Mouse (Mus musculus) thymus, postnatal 4 days (tissue): Measurements from ENCODE around the gene Lama2.

ENCODE experiments used
- DNase-seq: peaks from one replicate; pipeline ENCODE4 v3.0.0; 2021

Gene Lama2

DNA sequence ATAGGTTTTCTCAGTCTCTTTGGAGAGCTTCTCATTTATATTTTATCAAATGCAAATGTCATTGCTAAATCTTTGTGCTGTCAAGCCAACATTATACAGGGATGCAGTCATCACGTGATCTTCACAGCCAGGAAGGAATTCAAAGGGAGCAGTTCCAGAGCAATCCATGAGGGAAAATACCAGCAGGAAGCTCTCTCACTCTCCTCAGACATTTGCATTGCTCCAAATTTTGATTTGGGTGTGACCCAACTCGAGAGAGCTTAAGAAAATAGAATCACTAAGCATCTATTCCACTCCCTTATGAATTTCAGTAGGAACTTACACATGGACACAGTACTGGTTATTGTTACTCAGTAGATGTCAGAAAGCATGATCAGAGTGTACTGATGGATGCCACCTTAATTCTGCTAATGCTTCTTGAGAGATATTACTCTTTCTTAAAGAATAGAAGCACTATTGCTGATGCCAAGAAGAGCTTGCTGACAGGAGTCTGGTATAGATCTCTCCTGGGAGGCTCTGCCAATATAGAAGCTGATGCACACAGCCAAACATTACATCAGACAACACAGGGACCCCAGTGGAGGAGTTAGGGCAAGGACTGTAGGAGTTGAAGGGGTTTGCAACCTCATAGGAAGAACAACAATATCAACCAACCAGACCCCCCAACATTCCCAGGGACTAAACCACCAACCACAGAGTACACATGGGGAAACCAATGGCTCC is 236.5 kb downstream of the Lama2 start:
- no peak for DNase-seq

DNA sequence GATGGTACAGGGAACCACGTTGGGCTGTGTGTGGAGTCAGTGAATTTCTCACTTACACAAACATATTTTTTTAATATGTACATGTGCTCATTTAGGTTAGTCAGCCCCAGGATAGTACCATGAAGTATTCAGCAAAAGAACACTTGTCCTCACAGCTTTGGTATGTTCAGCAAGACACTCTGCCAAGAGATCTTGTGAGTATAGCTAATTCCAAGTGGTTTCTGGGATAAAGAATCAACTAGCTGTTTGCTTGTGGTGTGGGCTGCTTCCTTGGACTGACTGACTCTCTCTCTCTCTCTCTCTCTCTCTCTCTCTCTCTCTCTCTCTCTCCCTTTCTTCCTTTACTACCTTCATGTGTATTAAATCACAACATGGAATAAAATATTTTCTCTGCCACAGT is 241.3 kb downstream of the Lama2 start:
- no peak for DNase-seq

DNA sequence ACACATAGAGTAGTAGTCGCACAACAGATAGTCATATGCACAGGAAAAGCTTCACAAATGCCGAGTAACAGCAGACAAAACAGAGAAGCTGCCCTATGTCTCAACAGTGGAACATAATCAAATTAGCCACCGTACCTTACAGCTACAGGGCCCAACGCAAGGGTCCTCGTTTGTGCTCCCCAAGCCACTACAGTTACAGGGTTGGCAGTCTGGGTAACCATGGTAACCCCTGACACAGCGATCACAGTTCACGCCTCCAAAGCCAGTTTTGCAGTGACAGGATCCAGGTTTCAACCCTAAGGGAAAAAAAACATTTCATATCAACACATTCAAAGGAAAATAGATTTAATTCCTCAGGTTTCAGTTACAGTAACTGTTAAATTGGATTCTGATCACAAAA is 275.3 kb downstream of the Lama2 start:
- DNase-seq, result no peak

DNA sequence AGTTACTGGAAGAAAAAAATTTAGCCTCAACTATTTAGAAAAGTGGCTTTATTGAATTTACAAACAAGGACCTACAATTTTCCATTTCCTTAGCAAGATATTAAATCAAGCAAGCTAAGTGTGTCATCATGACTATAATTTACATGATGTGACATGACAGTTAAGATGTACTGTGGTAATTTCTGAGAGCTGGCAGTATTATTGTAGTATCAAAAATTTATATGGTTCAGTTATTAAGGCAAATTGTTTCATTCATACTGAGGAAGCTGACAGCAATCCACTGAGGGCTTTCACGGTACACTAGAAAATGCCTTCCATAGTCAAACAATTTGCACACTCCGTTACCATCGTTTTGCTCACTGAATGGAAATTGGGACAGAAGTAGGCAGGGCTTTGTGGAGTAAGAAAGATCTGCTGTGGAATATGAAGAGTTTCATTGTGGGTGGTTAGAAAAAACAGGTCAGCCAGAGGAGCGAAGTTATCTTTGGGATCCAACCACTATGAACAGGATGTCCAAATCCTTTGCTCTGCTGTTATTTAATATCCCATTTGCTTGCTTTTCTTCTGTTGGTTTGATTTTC is 297.1 kb downstream of the Lama2 start:
- DNase-seq, result no peak

DNA sequence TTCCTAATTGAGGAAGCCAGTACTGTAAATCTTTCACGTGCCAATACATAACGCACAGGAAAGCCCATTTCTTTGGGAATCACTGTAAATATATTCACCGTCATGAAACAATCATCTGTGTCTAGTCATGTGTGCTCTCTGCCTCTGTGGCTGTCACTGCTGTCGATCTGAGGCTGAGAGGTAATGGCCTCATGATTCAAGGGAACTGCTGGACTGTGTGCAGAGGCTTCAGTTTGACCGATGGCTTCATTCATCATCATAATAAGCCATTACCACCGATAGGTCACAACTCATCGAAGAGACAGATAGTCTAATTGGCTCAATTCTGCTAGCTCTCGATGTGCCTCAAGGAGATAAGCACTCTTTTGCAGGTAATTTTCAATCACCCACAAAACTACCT is 312.1 kb downstream of the Lama2 start:
- DNase-seq, result no peak

DNA sequence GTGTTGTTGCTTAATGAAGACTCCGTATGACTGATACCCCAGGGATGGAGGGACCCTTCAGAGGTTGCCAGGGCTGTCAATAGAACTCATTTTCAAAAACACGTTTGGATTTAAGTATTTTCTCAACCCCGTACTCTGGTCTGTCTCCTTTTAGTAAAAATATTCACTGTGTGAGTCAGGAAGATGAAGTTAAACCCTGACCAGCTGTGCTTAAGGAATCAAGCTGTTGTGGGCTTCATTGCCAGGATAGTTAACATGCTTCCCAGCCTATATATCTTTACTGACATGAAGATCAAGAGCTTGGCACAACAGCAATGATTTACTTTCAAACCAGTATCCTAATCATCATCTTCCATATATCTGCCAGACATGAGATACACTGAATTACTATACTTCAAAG is 314.3 kb downstream of the Lama2 start:
- no peak for DNase-seq

DNA sequence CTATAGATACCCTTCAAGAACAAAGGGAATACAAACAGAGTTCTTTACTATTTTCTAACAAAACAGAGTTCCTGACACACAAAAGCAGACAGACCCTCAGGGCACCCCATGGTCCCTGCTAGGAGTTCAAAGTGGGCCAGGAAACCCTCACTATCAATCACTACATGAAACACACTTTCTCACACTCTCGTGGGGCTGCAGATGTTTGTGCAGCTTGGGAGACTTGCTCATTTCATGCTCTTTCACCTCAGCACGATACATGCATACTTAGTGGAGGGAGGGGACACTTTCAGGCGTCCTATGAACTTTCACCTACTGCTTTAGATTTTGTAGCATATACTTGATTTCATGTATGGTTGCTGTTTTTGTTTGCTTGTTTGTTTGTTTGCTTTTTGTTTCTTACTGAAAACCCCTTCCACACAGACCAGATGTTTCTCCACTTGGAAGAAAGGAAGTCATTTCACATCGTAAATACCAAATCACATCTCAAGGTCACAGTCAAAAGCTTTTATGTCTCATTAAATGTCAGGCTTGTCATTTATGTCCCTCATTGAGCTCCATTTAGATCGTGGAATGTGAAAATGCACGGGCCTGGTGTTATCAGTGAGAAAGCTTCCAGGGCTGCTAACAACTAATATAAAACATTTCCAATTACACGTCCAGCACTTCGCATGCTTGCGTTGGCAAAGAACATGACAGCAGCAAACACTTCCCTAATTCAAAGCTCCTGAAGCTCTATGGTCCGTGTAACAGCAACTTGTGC is 334.3 kb downstream of the Lama2 start:
- no peak for DNase-seq

DNA sequence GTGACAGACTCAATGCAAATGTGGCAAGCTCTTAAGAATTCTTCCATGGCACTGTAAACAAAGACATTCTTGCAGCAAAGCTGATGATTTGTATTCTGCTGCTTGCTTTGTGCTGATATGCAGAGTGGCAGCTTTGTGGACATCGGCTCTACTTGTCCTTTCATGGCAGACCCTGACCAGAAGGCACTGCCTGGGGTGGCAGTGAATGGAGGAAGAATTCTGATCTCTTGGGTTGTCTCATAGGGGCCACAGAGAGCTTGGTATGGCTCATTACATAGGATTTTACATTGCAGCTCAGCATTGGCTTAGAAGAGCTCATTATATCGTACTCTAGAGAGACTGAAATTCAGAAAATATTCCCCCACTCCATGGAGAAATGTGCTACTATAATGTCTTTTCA is 352.1 kb downstream of the Lama2 start:
- no peak for DNase-seq

DNA sequence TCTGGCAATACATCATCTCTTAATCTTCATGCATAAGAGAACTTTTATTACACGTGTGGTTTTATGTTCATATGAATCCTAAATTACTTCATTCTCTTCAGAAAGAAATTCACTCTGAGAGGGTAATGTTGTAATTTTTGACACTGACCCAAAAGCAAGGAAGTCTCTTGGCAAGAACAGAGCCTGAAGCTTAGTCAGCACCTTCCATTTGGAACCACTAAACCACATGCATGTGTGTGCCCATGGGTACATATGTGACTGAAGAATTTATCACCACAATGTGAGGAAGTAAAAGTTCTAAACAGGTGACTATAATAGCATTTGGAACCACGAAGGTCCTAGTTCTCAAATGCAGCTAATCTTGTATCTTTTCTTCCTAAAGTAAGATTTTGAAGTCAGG is 353.7 kb downstream of the Lama2 start:
- DNase-seq, result no peak

DNA sequence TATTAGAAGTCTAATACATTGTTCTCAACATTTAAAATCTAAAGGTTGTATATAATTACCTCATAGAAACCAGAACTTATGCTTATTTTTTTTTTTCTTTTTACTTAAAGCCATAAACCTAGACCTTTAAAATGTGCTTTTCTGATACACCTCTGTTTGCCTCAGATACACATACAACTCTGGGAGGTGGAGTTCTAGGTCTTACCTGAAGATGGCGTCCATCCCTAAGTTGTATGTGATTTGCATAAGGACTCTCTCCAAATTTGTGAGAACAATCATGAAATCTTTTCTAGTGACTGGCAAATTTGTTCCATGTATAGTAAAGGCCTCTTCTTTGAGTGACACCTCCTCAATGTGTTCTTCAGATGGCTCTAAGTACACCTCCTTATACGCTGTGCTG is 354.8 kb downstream of the Lama2 start:
- no peak for DNase-seq

DNA sequence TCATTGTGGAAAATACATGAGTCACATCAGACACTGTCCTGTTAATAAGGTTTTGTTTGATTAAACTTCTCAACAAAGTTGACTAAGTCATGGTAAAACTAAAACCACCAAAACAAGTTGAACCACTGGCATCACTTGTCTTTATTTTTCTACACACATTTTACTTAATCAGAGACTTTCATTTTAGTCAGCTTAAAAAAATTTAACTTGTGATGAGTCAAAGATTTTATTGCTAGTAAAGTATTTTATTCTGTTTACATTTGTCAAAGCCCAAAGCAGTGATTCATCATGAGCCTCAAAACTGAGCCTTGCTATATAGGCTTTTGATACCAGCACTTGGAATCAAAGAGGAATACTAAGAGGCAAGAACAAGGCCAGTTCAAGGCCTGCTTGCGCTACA is 369.8 kb downstream of the Lama2 start:
- no peak for DNase-seq

DNA sequence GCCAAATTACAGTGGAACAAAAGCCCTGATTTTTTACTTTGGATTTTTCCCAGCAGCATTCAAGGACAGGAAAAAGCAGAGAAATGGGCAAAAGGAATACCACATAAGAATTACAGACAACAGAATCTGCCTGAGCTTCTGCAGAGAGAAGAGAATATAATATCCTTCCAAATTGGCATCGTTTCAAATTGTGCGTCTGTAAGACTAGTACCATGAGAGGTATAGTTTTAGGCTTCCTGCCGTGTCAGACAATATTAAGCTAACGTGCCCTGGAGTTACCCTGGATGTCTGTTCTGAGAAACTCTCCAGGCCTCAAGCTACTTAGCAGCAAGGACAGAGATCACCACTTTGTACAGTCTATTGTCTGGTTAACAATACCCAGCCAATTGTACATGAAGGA is 384.8 kb downstream of the Lama2 start:
- DNase-seq, result no peak

DNA sequence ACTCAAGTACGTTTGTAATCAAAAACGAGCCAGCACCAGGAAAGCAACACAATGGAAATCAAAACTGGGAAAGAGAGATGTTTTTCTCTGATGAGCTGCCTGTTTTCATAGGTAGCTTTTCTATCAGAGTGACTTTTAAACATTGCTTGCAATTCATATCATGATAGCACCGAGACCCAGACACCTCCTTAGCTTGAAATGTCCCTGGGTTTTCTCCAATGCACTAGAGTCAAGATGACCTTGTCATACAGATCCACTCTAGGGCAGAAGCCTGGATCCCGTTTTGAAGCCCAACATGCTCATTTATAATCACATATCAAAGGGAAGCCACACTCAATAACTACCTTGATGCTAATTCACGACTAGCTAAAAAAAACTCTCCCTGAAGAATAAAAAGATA is 386.0 kb downstream of the Lama2 start:
- DNase-seq, result no peak

DNA sequence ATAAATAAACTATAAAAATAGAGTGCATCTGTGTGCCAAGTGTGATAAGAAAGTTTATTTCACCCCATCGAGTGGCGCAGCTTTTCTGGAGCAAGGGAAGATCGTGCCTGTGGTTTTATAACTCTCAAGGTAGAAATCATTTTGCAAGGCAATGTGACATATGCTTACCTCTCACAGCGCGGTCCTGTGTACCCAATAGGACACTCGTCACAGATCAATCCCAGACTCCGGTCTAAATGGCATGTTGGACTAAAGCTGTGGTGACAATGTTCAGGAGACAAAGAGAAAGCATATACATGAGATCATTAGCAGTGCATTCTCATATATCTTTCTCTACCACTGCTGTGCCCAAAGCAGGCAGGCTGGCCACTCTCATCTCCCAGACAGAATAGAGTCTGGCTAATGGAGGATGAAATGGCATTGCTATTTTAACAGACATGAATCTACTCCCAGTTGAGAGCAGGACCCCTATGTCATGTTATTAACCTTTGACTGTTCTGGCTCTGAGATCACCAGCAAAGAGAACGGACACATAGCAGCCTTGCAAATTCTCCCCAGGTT is 395.7 kb downstream of the Lama2 start:
- DNase-seq, result no peak

DNA sequence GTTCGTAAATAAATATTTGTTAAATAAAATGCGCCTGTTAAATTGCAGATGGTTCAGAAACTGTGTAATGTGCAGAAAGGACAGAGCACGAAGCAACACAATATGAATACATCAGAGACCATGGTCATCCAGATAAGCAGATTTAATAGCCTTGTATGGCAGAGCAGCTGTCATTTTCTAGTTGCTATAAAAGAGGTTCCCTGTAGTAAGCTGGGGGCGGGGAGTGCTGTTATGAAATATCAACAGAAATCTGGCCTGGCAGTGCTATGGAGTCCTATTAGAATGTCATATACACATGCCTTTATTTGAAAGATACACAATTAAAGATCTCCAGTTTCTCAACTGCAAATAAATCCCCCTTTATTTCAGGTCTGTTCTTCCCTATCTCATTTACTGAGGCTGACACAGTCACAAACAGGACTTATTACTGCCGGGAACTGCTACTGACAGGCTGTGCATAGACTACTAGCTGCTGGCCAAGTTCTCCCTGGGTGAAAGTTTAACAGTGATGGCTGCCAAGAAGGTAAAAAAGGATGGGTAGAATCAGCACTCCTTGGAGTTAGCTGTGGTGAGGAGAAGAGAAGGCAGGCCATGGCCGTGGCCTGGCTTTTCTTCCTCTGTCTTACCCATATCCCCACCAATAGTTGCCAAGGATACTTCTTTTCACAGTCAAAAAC is 396.8 kb downstream of the Lama2 start:
- no peak for DNase-seq

DNA sequence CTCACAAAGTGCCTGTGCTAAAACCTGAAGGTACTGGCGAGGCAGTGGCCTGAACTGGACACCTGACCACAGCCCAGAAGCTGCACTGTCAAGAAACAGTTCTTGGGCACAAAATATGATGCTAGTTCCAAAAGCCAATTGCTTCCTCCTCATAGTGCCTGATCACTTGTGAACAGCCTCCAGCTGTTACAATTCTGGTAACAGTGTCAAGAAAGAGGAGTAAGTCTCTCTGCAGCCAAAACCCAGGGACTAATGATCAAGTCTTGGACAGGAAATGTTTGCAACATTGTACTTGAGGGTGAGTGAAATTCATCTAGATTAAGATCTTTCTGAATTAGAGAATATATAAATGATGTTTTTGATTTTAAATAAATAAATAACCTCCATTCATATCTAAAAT is 399.9 kb downstream of the Lama2 start:
- DNase-seq, result no peak

DNA sequence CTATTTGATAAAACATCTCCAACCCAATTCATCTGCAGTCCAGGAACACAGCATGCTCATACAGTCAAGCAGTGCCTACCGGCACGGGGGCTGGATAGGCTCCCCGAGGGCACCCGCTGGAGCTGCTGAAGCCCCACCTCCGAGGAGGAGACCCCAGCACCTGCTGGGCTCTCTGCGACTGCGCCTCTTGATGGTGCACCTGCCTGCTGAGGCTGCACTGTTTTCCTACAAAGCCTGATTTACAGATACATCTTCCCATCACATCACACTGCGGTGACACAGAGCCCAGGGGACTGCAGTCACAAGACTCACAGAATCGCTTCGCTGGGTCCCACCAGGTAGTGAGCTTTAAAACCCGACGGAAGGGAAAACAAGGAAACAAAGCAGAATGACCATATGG is 412.2 kb downstream of the Lama2 start:
- DNase-seq, result no peak

DNA sequence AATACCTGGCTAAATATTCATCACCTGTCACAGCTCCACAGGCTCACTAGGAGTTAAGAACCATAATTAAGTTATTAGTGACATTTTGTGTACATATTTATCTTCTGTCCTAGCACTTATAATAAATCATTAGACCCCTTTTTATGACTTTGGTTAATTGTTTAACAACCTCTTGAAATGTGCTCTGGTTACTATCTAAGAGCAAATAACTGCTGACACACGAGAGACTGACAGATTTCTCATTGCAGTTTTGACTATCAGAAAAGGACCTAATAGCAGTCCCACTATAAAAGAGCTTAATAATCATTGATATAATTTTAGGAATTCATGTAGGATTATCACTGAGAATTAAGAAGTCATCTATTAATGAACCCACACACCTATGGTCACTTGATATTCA is 421.1 kb downstream of the Lama2 start:
- no peak for DNase-seq

DNA sequence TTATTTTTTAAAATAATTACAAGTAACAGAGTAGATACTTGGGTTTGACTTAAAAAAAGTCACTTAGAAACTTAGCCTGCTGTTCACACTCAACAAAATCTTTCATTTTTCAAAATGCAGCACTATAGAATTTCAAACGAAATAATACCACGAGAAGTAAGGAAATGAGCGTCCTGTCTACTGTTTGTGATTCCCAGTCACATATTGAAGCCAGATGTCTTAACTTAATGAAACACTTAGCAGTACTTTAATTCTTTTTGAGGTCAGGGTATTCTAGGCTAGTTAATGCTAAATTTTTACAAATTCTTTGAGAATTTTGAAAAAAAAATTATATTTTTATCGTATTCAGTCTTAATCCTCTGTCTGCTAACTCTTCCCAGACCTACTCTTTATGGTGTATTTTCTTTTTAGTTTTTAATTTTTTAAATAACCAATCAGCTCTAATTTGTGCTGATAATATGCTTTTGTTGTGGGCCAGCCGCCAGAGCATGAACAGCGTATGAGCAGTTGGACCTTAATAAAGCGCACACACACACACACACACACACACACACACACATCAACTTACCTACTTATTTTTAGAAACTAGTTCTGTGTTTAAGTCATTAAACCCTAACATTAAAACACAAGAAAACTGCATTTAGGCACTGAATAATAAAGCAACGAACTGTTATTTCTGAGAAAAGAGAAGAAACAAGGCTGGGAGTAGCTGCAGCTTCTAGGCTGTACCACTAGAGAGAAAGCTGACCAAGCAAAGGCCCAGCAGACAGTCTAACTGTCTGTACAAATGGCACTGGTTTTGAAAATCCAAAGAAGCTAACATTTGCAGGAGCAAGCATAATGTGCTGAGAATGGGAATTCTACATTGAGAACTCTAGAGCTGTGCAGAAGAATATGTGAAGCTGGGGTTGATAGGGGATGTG is 425.3 kb downstream of the Lama2 start:
- no peak for DNase-seq

DNA sequence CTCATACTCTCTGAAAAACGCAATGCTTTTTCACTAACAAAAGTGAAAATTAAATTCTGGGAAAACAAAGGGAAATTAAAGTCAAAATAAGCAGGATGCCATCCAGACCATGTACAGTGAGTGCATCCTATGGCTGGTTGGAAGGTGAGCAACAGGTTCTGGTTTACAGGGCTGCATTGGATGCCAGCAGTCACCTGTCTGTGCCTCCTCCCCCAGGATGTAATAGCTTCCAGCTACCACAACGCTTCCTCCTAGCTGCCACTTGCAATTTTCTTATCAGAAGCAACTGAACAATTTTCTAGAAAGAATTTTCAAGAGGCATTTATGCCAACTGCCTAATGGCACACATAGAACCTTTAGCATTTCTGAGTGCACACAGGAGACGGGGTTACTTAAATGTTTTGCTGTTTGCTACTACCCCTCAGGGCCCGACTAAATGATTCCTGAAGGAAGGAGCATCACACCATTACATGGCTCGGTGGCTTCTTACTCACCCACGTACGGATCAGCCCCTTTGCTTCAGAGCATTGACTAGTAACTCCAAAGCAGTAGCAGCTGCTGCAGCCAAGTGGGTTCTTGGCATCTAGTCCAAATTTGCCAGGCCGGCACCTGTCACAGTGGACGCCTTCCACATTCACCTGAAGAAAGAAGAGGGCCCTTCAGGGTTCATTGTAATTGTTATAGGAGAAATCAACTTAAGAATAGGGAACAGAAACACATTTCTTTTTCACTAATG is 430.8 kb downstream of the Lama2 start:
- no peak for DNase-seq

DNA sequence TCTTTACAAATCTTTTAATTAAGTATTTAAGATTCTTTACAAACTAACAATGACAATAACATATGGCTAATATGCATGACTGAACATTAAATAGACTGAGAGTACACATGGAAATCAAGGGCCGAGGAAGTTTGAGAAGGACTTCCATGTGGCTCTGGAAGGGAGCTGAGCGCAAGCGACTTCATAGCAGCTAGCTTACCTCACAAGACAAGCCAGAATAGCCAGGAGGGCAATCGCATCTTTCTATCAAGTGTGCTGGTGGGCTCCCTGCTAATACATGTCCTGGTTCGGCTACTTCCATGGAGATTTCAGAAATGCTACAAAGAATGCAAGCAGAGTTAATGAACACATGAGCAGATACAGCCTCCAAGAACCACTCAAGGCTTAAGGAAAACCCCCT is 435.4 kb downstream of the Lama2 start:
- DNase-seq, result no peak

DNA sequence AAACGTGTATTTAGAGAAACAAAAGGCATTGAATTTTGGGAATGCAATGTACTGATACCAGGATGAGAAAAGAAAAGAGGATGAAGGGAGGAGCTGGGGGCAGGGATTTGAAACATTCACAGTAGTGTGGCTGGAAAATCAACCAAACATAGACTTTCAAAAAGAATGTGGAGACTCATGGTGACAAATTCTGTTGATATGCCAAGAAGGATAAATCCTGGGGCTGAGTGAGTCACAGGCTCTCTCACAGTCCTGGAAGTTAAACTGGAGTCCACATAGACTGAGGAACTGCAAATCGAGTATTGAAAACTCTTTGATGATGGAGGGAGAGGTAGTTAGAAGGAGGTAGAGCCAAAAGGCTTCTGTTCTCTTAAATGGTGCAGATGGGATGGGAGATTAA is 445.3 kb downstream of the Lama2 start:
- DNase-seq, result no peak
